Mouse (Mus musculus) forebrain, embryonic 15.5 days (tissue): Measurements from ENCODE around the gene Alppl2. TPM values are rescaled to one million over a fixed set of nuclear protein-coding genes. Genes with fewer than 3 reads are reported as not detected.

Source experiments
- ATAC-seq: fragments of 200-750 bp; cut with Nextera tagmentation; replicated peaks from 2 replicates; pipeline ENCODE4 v1.8.0; 2017; ENCODE audit warnings: mild to moderate bottlenecking, moderate TSS enrichment, moderate library complexity
- H3K27ac ChIP-seq: fragments of 300-500 bp; sonication (generic); replicated peaks from 2 replicates; pipeline ENCODE4 v1.5.1; 2015; ENCODE audit warnings: mild to moderate bottlenecking, inconsistent platforms
- H3K27me3 ChIP-seq: fragments of 300-500 bp; sonication (generic); 2 replicates; pipeline ENCODE4 v1.6.1; 2015; ENCODE audit warnings: inconsistent platforms
- H3K36me3 ChIP-seq: fragments of 300-500 bp; sonication (generic); 2 replicates; pipeline ENCODE4 v1.6.1; 2015; ENCODE audit warnings: mild to moderate bottlenecking, inconsistent platforms
- H3K4me1 ChIP-seq: fragments of 300-500 bp; sonication (generic); 2 replicates; pipeline ENCODE4 v1.6.1; 2015; ENCODE audit warnings: inconsistent platforms
- H3K4me2 ChIP-seq: fragments of 300-500 bp; sonication (generic); replicated peaks from 2 replicates; pipeline ENCODE4 v1.6.1; 2015; ENCODE audit warnings: mild to moderate bottlenecking, inconsistent platforms
- H3K4me3 ChIP-seq: fragments of 300-500 bp; sonication (generic); 2 replicates; pipeline ENCODE4 v1.5.1; 2015; ENCODE audit warnings: mild to moderate bottlenecking, inconsistent platforms
- H3K9ac ChIP-seq: fragments of 300-500 bp; sonication (generic); replicated peaks from 2 replicates; pipeline ENCODE4 v1.6.1; 2015; ENCODE audit warnings: mild to moderate bottlenecking, inconsistent platforms
- H3K9me3 ChIP-seq: fragments of 300-500 bp; sonication (generic); 2 replicates; pipeline ENCODE4 v1.6.1; 2016; ENCODE audit warnings: inconsistent platforms
- WGBS: fragments of 180-500 bp; shearing (Covaris S2); methylation state at CpG from one replicate; pipeline ENCODE4 v1.1.7; 2015; ENCODE audit warnings: mixed read lengths; 5-methylcytosine and 5-hydroxymethylcytosine counted together
- polyA plus RNA-seq: library from polyadenylated mRNA; unstranded; fragments of >200 nt; fragmentation: Nextera tagmentation; extraction: Ambion mirVana; gene quantifications from 2 replicates; pipeline ENCODE4 v1.2.1, GENCODE M21; 2015

The Alppl2 gene
- polyA plus RNA-seq, 1 experiment from 2014 or later, result not detected

- Histone ChIP-seq H3K4me1 (peaks cover 2% of the 10 kb centered on the region; the same call in 1 of the 2 replicates), H3K4me2 (no peak overlapping the region), H3K27me3 (no peaks in the 10 kb centered on the region), H3K9me3 (no peaks in the 10 kb centered on the region), H3K36me3 (no peaks in the 10 kb centered on the region), H3K27ac (no peak overlapping the region), H3K9ac (no peak overlapping the region), H3K4me3 (no peak overlapping the region)
- 19% methylated on average over 3 of the region's 3 CpGs for WGBS
- ATAC-seq, result peak; percentile 47; the same call in 1 of the 2 replicates
These were observed 48.6 kb downstream of the Alppl2 start for GRCm38 (mm10) chr1:87041119-87041518.

DNA sequence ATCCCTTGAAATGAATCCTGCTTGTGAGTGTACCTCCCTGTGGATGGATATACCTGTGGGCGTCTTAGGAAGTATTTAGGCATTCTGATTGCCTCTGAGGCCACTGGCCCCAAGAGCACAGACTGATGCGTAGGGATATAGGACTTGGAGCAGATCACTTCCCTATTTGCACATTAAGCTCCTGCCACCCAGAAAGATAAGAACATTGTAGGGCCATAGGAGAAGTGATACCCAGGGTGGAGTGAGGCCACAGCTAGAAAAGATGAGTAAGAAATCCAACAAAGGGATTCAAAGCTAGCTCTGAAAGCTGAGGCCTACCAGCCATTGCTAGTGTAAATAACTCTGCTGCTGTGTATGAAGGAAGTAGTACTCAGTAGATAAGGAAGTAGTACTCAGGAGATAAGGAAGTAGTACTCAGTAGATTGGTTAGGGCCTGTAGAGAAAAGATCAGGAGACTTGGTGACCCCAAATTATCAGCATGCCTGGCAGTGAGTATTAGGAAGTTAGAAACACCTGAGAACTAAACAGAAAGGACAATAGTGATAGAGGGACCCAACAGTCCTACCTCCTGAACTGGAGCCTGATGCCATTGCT lies 51.2 kb downstream of the Alppl2 start:
- H3K4me3 ChIP-seq, result no peak overlapping the region
- no peak overlapping the region for H3K27ac ChIP-seq
- peaks cover 10% of the 10 kb centered on the region for H3K4me1 ChIP-seq
- no peak overlapping the region for H3K4me2 ChIP-seq
- ATAC-seq, result no peak
- no peaks in the 10 kb centered on the region for H3K36me3 ChIP-seq
- no peaks in the 10 kb centered on the region for H3K9me3 ChIP-seq
- 94% methylated on average over 2 of the region's 2 CpGs for WGBS
- H3K9ac ChIP-seq, result no peak overlapping the region
- H3K27me3 ChIP-seq, result no peaks in the 10 kb centered on the region

Other genes starting within 250 kb of the Alppl2 start
- not detected in 2 replicates for gene Alpi, start 11.7 kb upstream of the Alppl2 start, polyA plus RNA-seq
- gene Akp3, start 35.0 kb upstream of the Alppl2 start, polyA plus RNA-seq, result not detected in 2 replicates
- 19.4 and 21.1 TPM in 2 replicates for gene Ecel1, start 66.6 kb upstream of the Alppl2 start, polyA plus RNA-seq
- 0.92 and 1.2 TPM in 2 replicates for gene Prss56, start 93.4 kb upstream of the Alppl2 start, polyA plus RNA-seq
- not detected in 2 replicates for gene Chrnd, start 100.7 kb upstream of the Alppl2 start, polyA plus RNA-seq
- not detected in 2 replicates for gene Chrng, start 114.7 kb upstream of the Alppl2 start, polyA plus RNA-seq
- gene Eif4e2, start 124.0 kb upstream of the Alppl2 start, polyA plus RNA-seq, result 93.5 and 98.5 TPM in 2 replicates
- 0.89 and 0.90 TPM in 2 replicates for gene Efhd1, start 174.4 kb upstream of the Alppl2 start, polyA plus RNA-seq
- gene Gigyf2, start 237.1 kb upstream of the Alppl2 start, polyA plus RNA-seq, result 69.3 and 71.3 TPM in 2 replicates